Mouse (Mus musculus) gastrocnemius, adult 2 months (tissue): ENCODE measurements around the gene Mapk10. TPM values are rescaled to one million over a fixed set of nuclear protein-coding genes. Genes with fewer than 3 reads are reported as not detected.
A peak's percentile ranks its signal among the peaks of the same experiment; 100 is the strongest.
"Not testable (repeated sequence)": the region's sequence is repeated elsewhere in the genome, so short reads cannot be mapped to it uniquely, and the experiment has no call there.

Experiments used
- DNase-seq: peaks from one replicate; pipeline ENCODE4 v3.0.0; 2022
- H3K27ac ChIP-seq: fragments of 200-600 bp; 2 replicates; pipeline ENCODE4 v1.8.1; 2022; ENCODE audit warnings: mild to moderate bottlenecking
- H3K4me3 ChIP-seq: fragments of 200-600 bp; 2 replicates; pipeline ENCODE4 v1.8.1; 2022; ENCODE audit warnings: mild to moderate bottlenecking, moderate library complexity
- CTCF ChIP-seq: fragments of 200-600 bp; IDR thresholded peaks from 2 replicates; pipeline ENCODE4 v1.8.1; 2022; ENCODE audit warnings: antibody characterized with exemption, mild to moderate bottlenecking, moderate library complexity
- intact Hi-C: fragments of 180-260 bp; cut with DNase I; formaldehyde crosslinking; loops from one replicate; pipeline ENCODE4 v1.15.1; 2025
- total RNA-seq, 2 experiments: library from RNA; stranded (reverse); gene quantifications; 2 replicates each; pipeline ENCODE4 v1.2.3; 2021

The Mapk10 gene
- total RNA-seq, 2 experiments from 2014 or later = 1.1 to 1.2 TPM

DNA sequence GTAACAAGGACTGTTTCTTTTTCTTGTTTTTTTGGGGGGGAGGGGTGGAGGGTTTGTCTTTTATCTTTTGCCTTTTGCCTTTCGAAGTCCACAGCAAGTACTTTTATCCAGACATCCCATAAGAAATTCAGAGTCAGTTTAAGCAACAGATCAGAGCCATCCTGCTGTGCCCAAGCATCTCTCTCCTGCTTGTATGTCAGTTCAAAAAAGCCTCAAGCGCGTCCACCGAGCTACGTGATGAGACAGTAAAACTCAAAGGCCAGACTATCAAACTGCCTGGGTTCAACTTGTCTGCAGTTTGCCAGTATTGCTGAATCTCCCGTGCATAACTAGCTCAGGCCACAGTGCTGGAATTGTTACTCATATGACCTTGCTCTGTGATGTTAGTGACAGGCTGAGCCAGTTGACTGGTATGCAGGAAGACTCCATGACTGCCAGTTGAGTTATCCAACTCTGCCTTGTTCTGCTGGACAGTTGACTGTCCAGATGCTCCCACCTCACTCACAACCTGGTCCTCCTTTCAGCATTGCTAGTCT lies 311.4 kb downstream of the Mapk10 start:
- no peak overlapping the region for H3K4me3 ChIP-seq
- intact Hi-C loops = no loop called here
- TF ChIP-seq CTCF = no peak
- DNase-seq = no peak
- H3K27ac ChIP-seq = 0 out of 2 replicates have a peak overlapping the region, but pooled peaks have one; percentile 20

DNA sequence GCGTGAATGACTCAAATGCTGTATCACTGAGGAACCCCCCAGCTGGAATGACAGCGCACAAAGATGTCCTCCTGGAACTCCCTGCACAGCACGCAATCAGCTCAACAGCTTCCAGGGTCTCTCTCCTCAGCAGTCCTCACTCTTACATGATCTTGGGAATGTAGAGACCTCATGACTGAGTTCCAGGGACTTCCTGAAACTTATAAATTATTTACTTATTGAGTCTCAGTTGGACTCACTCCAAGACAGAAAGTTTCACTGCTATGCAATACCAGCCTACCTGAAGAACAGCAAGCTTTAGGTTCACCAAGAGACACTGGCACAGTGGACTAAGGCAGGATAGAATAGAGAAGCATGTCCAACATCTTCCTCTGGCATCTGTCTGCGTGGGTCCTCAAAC lies 312.8 kb downstream of the Mapk10 start:
- no peak for DNase-seq
- no peak overlapping the region for H3K27ac ChIP-seq
- intact Hi-C loops = no loop called here
- no peak overlapping the region for H3K4me3 ChIP-seq
- TF ChIP-seq CTCF = no peak

DNA sequence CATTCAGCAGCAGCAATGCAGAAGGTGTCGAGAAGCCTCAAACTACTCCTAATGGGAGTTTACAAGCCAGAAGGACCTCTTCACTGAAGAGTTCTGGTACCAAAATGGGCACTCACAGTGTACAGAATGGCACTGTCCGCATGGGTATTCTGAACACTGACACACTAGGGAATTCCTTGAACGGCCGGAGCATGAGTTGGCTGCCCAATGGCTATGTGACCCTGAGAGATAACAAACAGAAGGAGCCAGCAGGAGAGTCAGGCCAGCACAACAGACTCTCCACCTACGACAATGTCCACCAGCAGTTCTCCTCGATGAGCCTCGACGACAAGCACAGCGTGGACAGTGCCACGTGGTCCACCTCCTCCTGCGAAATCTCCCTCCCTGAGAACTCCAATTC lies 318.9 kb downstream of the Mapk10 start:
- no peak for TF ChIP-seq CTCF
- no peak overlapping the region for H3K4me3 ChIP-seq
- intact Hi-C loops = no loop called here
- no peak for DNase-seq
- H3K27ac ChIP-seq = no peak overlapping the region

DNA sequence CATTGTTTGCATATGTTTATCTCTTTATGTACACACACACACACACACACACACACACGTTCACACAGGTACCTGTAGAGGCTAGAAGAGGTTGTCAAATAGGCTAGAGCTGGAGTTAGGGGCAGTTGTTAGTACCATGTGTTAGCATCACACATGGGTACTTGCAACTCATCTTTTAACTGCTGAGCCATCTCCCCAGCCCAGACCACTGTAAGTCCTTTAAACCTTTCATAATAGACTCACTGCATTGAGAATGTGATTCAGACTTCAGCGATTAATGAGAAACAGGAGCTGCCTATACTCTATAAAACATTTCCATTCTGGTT lies 322.0 kb downstream of the Mapk10 start:
- Histone ChIP-seq H3K4me3 (no peak overlapping the region), H3K27ac (no peak overlapping the region)
- no peak for TF ChIP-seq CTCF
- DNase-seq = no peak
- intact Hi-C loops = no loop called here

DNA sequence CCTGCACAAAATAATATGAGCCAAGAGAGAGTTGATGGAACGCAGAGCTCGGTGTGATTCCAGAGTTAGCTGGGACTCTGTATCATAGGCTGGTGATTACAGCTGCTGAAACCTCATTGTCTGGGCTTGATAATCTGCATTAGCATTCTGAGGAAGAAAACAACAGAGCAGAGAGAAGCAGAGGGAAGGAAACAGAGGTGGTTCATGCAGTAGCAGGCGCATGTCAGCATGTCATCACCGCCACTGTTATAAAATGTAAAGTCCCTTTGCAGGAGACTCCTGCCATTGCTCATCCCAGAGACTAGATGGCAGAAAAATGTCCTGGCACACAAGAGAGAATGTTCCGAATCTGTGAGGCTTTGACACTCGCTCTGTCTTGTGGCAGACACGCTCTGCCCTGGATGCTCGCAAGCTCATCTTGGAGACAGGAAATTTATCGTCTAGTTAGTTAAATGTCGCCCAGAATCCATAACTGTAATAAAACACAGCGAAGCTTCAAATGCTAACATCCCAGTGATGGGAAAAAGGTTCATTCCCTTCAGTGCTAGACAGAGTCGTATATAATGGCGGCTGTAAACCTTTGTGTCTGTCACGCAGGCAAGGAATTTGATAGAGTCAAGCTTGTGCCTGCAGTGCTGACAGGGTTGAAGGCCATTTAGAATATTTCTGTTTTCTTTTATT lies 322.5 kb downstream of the Mapk10 start:
- Histone ChIP-seq H3K4me3 (no peak overlapping the region), H3K27ac (no peak overlapping the region)
- no peak for DNase-seq
- no peak for TF ChIP-seq CTCF
- intact Hi-C loops = no loop called here

DNA sequence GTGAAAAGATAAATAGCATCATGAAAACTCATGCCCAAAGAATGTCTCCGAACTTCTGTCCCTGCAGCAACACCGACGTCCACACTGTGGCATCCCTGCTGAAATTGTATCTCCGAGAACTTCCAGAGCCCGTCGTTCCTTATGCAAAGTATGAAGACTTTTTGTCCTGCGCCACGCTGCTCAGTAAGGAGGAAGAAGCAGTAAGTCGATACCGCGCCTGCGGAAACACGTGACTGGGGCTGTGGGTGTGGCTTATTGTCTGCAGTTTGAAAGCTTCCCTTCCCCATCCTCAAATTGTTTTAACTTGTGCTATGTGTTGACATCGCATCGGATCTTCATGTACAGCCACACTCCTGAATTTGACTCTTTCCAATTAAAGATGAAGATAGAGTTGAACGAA lies 335.5 kb downstream of the Mapk10 start:
- no peak overlapping the region for H3K4me3 ChIP-seq
- intact Hi-C loops = loop anchor here (5.0 to 10.0 kb wide), 3 partner anchors 173 to 731 kb away; no protein-coding TSS in a partner anchor
- TF ChIP-seq CTCF = no peak
- DNase-seq = no peak
- no peak overlapping the region for H3K27ac ChIP-seq

DNA sequence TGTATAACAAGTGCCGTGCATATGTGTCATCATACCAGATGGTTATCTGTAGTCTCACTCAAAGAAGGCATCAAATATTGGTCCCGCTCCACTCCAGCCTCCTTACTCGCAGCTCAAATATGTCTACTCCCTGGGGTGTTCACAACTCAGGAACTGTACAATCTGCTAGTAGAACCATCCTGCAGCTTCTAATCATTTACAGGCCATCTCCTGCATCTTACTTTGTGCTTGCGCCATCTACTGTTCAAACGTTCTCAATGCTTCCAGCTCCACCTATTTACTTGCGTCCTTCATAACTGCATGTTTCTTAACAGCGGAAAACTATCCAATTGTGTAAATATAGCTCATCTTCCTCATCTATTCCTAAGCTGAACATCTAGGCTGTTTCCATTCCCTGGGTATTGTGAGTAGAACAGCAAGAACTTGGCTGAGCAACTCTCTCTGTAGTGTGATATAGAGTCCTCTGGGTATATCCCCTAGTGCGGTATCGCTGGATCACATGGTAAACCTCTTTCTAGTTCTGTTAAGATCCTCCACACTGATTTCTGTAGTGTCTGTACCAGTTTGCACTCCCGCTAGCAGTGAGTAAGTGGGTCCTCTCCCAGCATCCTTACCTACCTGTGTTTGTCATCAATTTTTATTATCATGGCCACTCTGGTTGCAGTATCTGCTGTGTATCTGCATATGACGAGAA lies 336.4 kb downstream of the Mapk10 start:
- TF ChIP-seq CTCF = peak; percentile 83
- Histone ChIP-seq H3K4me3 (no peak overlapping the region), H3K27ac (no peak overlapping the region)
- peak; percentile 48 for DNase-seq
- intact Hi-C loops = loop anchor here (5.0 to 10.0 kb wide), 4 partner anchors 107 to 730 kb away; no protein-coding TSS in a partner anchor

DNA sequence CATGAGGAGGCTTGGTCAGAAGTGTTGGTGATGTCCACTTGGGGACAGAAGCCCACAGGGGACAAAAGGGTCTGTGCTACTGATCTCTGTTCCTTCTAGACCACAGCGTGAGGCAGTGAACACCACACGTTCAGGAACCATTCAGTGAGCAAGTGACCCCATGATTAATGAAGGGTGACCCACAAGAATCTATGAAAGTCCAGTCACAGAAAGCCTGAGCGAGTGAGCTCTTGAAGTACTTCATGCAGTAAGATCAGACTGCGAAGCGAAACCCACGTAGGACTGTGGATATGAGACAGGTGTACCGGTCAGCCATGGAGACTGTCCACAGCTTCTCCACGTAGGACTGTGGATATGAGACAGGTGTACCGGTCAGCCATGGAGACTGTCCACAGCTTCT lies 338.1 kb downstream of the Mapk10 start:
- not testable (repeated sequence) for H3K4me3 ChIP-seq, H3K27ac ChIP-seq, DNase-seq
- intact Hi-C loops = loop anchor here (5.0 to 10.0 kb wide), 3 partner anchors 106 to 728 kb away; no protein-coding TSS in a partner anchor

DNA sequence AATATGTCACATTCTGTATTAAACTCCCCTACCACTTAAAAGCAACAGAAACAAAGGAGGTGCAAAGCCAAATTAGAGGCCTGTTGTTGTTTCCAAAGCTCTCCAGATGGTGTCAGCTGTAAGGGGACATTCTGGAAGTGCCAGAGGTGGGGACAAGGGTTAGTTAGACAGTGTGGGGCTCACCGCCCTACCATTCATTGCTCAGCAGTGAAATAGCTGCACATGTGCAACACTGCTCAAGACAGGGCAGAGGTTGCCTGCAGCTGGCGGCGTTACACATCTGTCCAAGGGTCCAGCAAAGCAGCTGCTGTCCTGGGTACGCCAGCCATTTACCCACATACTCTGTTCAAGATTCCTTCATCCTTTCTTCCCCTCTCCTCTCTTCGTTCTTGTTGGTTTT lies 342.9 kb downstream of the Mapk10 start:
- no peak for TF ChIP-seq CTCF
- DNase-seq = no peak
- Histone ChIP-seq H3K4me3 (no peak overlapping the region), H3K27ac (no peak overlapping the region)
- intact Hi-C loops = no loop called here

DNA sequence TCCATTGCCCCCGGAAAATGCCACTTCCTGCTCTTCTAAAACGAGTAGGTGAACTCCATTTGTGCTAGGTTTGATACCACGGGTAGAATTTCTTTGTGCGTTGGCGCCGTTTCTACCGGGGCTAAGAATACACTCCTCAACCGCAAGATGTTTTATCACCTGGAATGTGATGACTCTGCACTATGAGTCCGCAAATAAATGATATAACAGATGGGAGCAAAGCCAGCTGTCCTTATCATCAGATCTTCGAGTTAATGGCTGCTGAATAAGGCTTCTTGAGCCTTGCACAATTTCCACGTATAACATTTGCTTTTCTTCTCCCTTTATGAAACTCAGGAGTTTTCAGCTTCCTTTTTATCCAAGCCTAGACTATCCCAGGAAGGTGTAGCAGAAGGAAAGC lies 351.4 kb downstream of the Mapk10 start:
- TF ChIP-seq CTCF = no peak
- peak; percentile 36 for DNase-seq
- intact Hi-C loops = no loop called here
- Histone ChIP-seq H3K4me3 (no peak overlapping the region), H3K27ac (no peak overlapping the region)

DNA sequence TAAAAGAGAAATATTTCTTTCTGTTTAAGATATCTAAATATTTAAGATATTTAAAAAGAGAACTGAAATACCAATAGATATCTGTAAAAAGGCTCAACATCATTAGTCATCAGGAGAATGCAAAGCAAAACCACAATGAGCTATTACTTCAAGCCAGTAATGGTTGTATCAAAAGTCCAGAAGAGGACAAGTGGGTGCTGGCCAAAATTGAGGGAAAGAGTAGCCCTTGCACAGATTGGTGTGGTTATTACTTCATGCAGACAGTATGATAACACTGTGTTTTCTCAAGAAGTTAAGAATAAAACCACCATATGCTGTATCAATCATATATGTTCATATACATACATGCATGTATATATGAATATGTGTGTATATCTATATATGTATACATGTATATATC lies 353.1 kb downstream of the Mapk10 start:
- no peak for DNase-seq
- no peak overlapping the region for H3K27ac ChIP-seq
- no peak overlapping the region for H3K4me3 ChIP-seq
- no peak for TF ChIP-seq CTCF
- intact Hi-C loops = no loop called here

Other genes starting within 250 kb of the Mapk10 start
- gene Ptpn13, start 213.9 kb upstream of the Mapk10 start, total RNA-seq = 1 to 10 TPM; 1.9 to 2.9 TPM